Mouse (Mus musculus) forebrain, embryonic 16.5 days (tissue): ENCODE measurements at regions not wholly inside any gene's neighbourhood (a gene's known extent, or its start where the extent isn't known, plus 50 kb on each side); places are given as distances from the start of the nearest gene placed in this dataset.

Source experiments
- ATAC-seq: fragments of 200-750 bp; cut with Nextera tagmentation; 2 replicates; pipeline ENCODE4 v1.8.0; 2017; ENCODE audit warnings: mild to moderate bottlenecking, moderate library complexity
- H3K27ac ChIP-seq: fragments of 300-500 bp; sonication (generic); 2 replicates; pipeline ENCODE4 v1.5.1; 2014; ENCODE audit warnings: low read length, control low read depth
- H3K27me3 ChIP-seq: fragments of 300-500 bp; sonication (generic); replicated peaks from 2 replicates; pipeline ENCODE4 v1.6.1; 2014; ENCODE audit warnings: low read length; ENCODE audit not compliant: control insufficient read depth, insufficient read depth
- H3K36me3 ChIP-seq: fragments of 300-500 bp; sonication (generic); 2 replicates; pipeline ENCODE4 v1.6.1; 2014; ENCODE audit not compliant: control insufficient read depth, insufficient read depth
- H3K4me1 ChIP-seq: fragments of 300-500 bp; sonication (generic); replicated peaks from 2 replicates; pipeline ENCODE4 v1.6.1; 2014; ENCODE audit warnings: low read length; ENCODE audit not compliant: control insufficient read depth, insufficient read depth
- H3K4me2 ChIP-seq: fragments of 300-500 bp; sonication (generic); 2 replicates; pipeline ENCODE4 v1.6.1; 2014; ENCODE audit warnings: mild to moderate bottlenecking, low read length, control low read depth
- H3K4me3 ChIP-seq: fragments of 300-500 bp; sonication (generic); replicated peaks from 2 replicates; pipeline ENCODE4 v1.5.1; 2014; ENCODE audit warnings: mild to moderate bottlenecking, low read length, control low read depth
- H3K9ac ChIP-seq: fragments of 300-500 bp; sonication (generic); replicated peaks from 2 replicates; pipeline ENCODE4 v1.6.1; 2014; ENCODE audit warnings: low read depth, low read length, control low read depth
- H3K9me3 ChIP-seq: fragments of 300-500 bp; sonication (generic); 2 replicates; pipeline ENCODE4 v1.6.1; 2016; ENCODE audit warnings: low read length; ENCODE audit not compliant: control insufficient read depth
- WGBS: fragments of 180-500 bp; shearing (Covaris S2); extraction: QIAGEN DNeasy Blood & Tissue Kit; methylation state at CpG from one replicate; pipeline ENCODE4 v1.1.7; 2014; 5-methylcytosine and 5-hydroxymethylcytosine counted together

GRCm38 (mm10) chr13:28780462-28780861 lies 173.1 kb downstream of the Sox4 start:
- Histone ChIP-seq H3K4me2 (no peak overlapping the region), H3K9ac (no peak overlapping the region), H3K27ac (no peak overlapping the region), H3K4me3 (no peak overlapping the region), H3K36me3 (no peaks in the 10 kb centered on the region), H3K9me3 (no peaks in the 10 kb centered on the region), H3K27me3 (no peaks in the 10 kb centered on the region), H3K4me1 (peaks cover 37% of the 10 kb centered on the region)
- 38% methylated on average over 5 of the region's 5 CpGs for WGBS
- ATAC-seq, result no peak

- 32% methylated on average over 7 of the region's 7 CpGs for WGBS
- Histone ChIP-seq H3K27ac (peak overlapping the region; percentile 57), H3K9ac (peak overlapping the region; percentile 27; the same call in 1 of the 2 replicates), H3K9me3 (no peaks in the 10 kb centered on the region), H3K4me3 (no peak overlapping the region), H3K4me2 (peak overlapping the region; percentile 10; the same call in 1 of the 2 replicates), H3K27me3 (no peaks in the 10 kb centered on the region), H3K36me3 (no peaks in the 10 kb centered on the region), H3K4me1 (peaks cover 32% of the 10 kb centered on the region)
- no peak for ATAC-seq
Observed at GRCm38 (mm10) chr13:28775142-28775815, 178.2 kb downstream of the Sox4 start.

DNA sequence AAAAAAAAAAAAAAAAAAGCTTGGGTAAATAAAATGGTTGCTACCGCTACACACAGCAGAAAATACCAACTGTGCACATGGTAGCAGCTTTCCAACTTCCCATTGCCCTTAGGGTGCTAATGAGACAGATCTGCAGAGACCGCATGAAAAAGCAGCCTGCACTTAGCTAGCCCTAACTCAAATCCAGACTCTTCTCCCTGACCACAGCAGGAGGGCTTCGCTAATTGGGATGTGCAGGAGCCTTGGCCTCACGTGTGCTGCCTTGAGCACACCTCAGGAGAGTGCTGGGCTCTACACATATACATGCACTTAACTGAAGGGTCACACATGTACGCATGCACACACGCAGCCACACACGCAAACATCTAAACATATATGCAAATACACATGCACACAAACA lies 178.9 kb downstream of the Sox4 start:
- Histone ChIP-seq H3K27ac (peak overlapping the region; percentile 57), H3K27me3 (no peaks in the 10 kb centered on the region), H3K4me2 (peak overlapping the region; percentile 10; the same call in 1 of the 2 replicates), H3K4me1 (peaks cover 36% of the 10 kb centered on the region), H3K36me3 (no peaks in the 10 kb centered on the region), H3K9ac (peak overlapping the region; percentile 27; the same call in 1 of the 2 replicates), H3K4me3 (no peak overlapping the region), H3K9me3 (no peaks in the 10 kb centered on the region)
- peak; percentile 41; the same call in 1 of the 2 replicates for ATAC-seq
- WGBS, result 17% methylated on average over 7 of the region's 7 CpGs

DNA sequence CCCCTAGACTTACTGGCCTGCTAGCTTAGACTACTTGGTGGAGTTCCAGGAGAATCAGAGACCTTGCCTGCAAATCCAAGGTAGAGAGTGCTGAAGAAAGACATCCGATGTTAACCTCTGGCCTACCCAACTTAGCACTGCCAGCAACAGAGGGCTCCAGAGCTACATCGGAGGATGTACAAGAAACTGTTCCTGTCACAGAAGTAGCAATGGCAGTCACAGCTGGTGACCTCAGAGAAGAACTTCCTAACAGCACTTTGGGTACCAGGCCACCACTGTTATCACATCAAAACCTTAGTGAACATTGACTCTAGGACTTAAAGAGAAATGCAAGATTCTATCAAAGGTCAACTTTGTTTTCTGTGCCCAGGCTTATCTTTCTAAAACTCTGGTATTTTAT lies 180.0 kb downstream of the Sox4 start:
- H3K4me3 ChIP-seq, result no peak overlapping the region
- no peaks in the 10 kb centered on the region for H3K9me3 ChIP-seq
- H3K4me2 ChIP-seq, result no peak overlapping the region
- WGBS, result 96% methylated on average over 2 of the region's 2 CpGs
- no peaks in the 10 kb centered on the region for H3K36me3 ChIP-seq
- H3K9ac ChIP-seq, result no peak overlapping the region
- no peak for ATAC-seq
- H3K27me3 ChIP-seq, result no peaks in the 10 kb centered on the region
- no peak overlapping the region for H3K27ac ChIP-seq
- H3K4me1 ChIP-seq, result peaks cover 46% of the 10 kb centered on the region

DNA sequence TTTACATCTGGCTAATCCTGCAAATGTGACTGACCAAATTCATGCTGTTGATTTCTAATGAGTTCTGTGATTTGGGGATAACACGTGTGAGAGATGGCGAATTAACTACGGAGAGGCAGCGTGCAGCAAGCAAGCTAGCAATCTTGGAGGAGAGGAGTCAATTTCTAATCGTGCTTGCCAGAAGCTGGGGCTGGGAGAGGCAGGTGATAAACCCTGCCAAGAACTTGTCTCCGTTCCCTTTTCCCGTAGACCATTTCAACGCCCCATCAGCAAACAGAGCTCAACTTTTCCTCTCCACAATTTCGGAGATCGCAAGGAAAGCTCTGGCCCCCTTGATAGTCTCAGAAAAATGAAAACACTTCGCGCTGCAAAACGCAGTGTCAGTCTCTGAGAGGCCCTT lies 183.0 kb downstream of the Sox4 start:
- Histone ChIP-seq H3K27me3 (no peaks in the 10 kb centered on the region), H3K36me3 (no peaks in the 10 kb centered on the region), H3K9me3 (no peaks in the 10 kb centered on the region), H3K27ac (peak overlapping the region; percentile 58), H3K4me2 (peak overlapping the region; percentile 35), H3K9ac (peak overlapping the region; percentile 23; the same call in 1 of the 2 replicates), H3K4me1 (peaks cover 42% of the 10 kb centered on the region), H3K4me3 (no peak overlapping the region)
- peak; percentile 54 for ATAC-seq
- 19% methylated on average over 13 of the region's 13 CpGs for WGBS

DNA sequence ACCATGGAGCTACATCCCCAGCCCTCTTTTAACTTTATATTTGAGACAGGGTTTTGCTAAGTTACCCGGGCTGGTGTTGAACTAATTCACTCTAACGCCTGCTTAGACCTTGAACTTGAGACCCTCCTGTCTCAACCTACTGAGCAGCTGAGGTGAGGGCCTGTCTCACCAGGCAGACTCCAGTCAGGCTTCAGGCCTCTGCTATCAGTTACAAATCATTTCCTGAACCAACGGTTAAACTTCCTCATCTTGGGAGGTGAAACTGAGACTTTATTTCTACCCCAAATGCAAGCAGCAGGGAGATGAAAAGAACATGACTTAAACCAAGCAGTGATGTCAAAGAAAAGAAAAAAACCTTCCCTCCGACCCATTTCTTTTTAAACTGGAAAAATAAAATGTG lies 183.5 kb downstream of the Sox4 start:
- H3K4me2 ChIP-seq, result peak overlapping the region; percentile 35; the same call in 1 of the 2 replicates
- H3K4me1 ChIP-seq, result peaks cover 41% of the 10 kb centered on the region
- no peak overlapping the region for H3K4me3 ChIP-seq
- no peak for ATAC-seq
- peak overlapping the region; percentile 82 for H3K27ac ChIP-seq
- H3K36me3 ChIP-seq, result no peaks in the 10 kb centered on the region
- H3K9me3 ChIP-seq, result no peaks in the 10 kb centered on the region
- no peak overlapping the region for H3K9ac ChIP-seq
- no peaks in the 10 kb centered on the region for H3K27me3 ChIP-seq
- WGBS, result 51% methylated on average over 4 of the region's 4 CpGs

DNA sequence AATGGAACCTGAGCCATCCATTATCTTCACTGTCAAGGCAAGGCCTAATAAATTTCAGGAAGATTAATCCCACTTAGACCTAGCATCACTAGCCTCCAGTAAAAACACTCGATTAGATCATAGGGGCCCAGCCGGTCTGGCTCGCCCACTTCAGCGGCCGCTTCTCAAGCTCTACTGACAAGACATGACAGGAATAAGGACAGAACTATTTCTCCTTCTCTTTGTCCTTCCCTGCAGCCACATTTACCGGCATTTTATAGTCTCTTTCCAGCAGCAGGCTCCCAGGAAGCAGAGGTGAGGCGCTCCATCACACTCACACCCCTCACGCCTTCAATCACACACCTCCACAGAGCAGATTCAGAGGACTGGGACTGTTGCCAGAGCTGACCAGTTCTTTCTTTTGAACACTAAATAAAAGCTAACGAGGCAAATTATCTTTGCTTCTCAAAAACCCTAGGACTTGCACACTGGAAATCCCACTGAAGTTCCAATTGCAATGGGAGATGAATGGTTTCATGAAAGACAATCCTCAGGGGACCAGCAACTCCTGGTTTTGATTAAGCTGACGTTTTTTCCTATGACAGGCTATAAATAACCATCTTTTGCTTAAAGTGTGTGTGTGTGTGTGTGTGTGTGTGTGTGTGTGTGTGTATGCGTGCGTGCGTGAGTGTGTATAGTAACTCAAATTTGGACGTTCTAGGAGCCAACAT lies 184.6 kb downstream of the Sox4 start:
- H3K4me2 ChIP-seq, result no peak overlapping the region
- no peak overlapping the region for H3K4me3 ChIP-seq
- no peak; the same call in 1 of the 2 replicates for ATAC-seq
- no peaks in the 10 kb centered on the region for H3K9me3 ChIP-seq
- H3K9ac ChIP-seq, result no peak overlapping the region
- H3K4me1 ChIP-seq, result peaks cover 32% of the 10 kb centered on the region
- no peaks in the 10 kb centered on the region for H3K27me3 ChIP-seq
- no peaks in the 10 kb centered on the region for H3K36me3 ChIP-seq
- H3K27ac ChIP-seq, result peak overlapping the region; percentile 7
- 13% methylated on average over 14 of the region's 14 CpGs for WGBS

- no peaks in the 10 kb centered on the region for H3K36me3 ChIP-seq
- H3K27me3 ChIP-seq, result no peaks in the 10 kb centered on the region
- no peak overlapping the region for H3K4me2 ChIP-seq
- H3K9me3 ChIP-seq, result no peaks in the 10 kb centered on the region
- H3K27ac ChIP-seq, result no peak overlapping the region
- no peak for ATAC-seq
- no peak overlapping the region for H3K4me3 ChIP-seq
- H3K9ac ChIP-seq, result no peak overlapping the region
- 89% methylated on average over 2 of the region's 2 CpGs for WGBS
- H3K4me1 ChIP-seq, result peaks cover 12% of the 10 kb centered on the region
Observed at GRCm38 (mm10) chr13:28762555-28762954, 191.0 kb downstream of the Sox4 start.

DNA sequence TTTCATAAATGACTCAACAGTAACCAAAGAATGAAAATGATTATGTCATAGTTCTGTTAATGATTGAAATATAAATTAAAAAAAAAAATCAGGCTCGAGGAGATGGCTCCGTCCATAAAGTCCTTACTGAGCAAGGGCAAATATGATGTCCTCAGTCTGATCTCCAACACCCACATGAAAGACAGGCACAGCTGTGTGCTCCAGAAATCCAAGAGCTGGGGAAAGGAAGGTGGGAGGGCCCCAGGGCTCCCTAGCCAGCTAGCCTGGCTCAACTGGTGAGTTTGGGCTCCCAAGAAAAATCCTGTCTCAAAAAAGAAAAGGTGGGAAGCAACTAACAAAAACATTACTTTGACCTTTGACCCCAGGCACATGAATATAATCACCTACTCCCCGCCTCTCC lies 194.5 kb downstream of the Sox4 start:
- peaks cover 22% of the 10 kb centered on the region for H3K4me1 ChIP-seq
- H3K27ac ChIP-seq, result no peak overlapping the region
- no peak for ATAC-seq
- no peaks in the 10 kb centered on the region for H3K9me3 ChIP-seq
- no peak overlapping the region for H3K4me2 ChIP-seq
- H3K9ac ChIP-seq, result no peak overlapping the region
- WGBS, result 47% methylated on average over 3 of the region's 3 CpGs
- no peaks in the 10 kb centered on the region for H3K27me3 ChIP-seq
- H3K36me3 ChIP-seq, result no peaks in the 10 kb centered on the region
- no peak overlapping the region for H3K4me3 ChIP-seq
